Mouse (Mus musculus) right cerebral cortex, postnatal 14 days (tissue): ENCODE data around the gene Zfp978.
"Not testable (repeated sequence)": the region's sequence is repeated elsewhere in the genome, so short reads cannot be mapped to it uniquely, and the experiment has no call there.

ENCODE experiments used
- DNase-seq: peaks from one replicate; pipeline ENCODE4 v3.0.0; 2022

Gene Zfp978

DNA sequence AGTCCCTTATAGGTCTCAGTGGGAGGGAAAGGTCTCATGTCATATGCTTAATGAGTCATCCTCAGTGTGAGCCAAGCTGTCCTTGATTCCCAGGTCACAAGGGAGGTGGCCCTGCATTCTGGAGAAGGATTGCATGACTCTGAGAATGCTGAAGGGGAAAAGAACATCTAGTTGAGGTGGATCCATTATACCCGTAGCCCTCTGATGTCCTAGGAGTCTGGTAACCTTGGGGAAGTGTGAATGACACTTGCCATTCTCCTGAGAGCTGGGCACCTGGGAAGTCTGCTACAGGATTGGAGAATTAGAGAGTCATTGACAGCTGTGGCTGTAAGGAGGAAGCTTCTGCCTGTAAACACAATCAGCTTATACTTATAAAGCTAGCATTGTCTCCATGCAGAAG lies 55.3 kb downstream of the Zfp978 start:
- not testable (repeated sequence) for DNase-seq

DNA sequence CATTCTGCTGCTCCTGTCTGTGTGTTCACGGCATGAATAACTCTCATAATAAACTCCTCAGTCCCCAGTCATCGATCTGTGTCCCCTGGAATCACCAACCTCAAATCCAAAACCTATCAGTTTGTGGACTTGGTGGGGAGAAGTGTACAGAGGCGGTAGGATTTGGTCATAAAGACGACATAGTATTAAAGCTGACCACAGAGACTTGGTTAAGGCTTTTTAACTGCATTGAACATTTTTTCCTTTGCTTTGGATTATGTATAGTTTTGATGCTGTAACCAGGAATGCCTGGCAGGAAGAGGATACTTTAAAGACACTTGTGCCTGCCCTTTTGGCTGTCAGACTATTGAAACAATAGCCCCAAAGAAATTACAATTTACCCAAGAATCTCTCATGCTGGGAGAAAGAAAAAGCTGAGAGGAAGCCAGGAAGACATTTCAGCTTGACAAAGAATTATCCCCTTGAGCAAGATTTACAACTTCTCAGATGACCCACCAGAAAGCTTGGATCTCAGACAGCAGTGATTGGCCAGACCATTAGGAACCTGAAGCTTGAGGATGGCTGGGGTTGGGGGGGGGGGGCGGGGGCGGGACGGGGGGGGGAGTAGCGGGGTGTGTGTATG lies 56.2 kb downstream of the Zfp978 start:
- no peak for DNase-seq

DNA sequence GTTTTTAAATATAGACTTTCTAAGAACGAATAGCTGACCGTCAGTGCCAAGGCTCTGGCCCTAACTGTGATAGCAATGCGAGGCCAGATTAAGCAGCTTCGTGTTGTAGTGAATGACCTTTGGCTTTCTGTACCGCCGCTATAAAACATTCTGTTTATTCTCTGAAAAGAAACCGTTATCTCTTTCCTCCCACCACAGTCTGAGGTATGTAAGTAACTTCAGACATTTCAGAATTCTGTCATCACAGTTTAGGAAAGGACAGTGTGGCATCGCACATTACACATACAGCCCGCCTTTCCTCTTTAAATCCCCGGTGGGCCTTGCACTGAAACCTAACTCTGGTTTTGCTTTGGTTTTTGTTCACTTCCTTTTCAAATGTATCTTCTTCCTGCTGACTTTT lies 56.8 kb downstream of the Zfp978 start:
- no peak for DNase-seq

DNA sequence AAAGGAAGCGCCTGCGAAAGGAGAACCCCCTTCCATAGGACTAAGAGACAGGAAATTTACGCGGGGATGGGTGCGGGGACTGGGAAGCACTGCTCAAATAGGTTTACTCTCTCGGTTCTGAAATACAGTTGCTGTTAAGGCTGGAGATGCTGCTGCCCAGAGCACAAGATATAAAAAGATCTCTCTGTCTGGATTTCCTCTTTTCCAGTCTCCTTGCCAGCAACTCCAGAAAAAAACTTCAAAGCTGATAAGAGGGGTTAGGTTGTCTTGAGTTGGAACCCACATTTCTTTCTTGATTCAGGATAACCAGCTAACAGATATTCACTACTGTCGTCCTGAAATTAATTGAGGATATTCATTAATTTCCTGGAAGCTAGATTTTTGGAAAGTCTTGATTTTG lies 57.2 kb downstream of the Zfp978 start:
- DNase-seq = not testable (repeated sequence)

DNA sequence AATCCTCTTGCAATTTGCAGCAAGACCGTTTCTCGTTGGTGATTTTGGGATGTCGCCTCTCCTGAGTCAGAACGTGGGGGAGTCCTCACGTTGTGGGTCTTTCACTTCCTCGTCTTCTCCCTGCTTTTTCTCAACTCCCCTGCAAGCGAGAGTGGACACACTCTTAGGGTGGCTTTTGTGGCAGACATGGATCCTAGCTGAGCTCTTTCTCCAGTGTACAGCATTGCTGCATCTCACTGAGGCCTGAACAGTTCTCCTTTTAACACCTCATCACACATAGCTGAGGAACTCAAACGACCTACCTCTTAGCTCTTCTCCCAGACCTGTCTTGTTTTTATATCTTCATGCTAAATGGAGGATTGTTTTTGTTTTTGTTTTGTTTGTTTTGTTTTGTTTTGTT lies 58.1 kb downstream of the Zfp978 start:
- not testable (repeated sequence) for DNase-seq

GRCm38 (mm10) chr4:147419756-147420590 lies 58.9 kb downstream of the Zfp978 start:
- not testable (repeated sequence) for DNase-seq

DNA sequence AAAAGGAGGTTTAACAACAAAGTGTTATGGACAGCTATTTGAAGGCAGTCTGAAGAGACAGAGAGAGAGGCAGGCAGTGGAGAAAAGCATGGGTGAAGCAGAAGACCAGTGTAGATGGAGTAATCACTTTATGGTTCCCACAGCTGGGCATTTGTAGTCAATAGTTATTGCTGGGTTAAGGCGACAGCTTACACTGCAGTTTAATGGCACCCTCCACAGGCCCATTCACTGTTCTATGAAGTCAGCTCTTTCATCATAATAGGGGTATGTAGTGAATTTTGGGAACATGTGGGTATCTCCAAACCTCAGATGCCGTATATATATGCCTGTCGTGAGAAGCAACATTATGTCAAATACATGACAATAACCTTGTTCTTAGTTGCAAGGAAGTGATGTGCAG lies 59.7 kb downstream of the Zfp978 start:
- DNase-seq = no peak

GRCm38 (mm10) chr4:147421316-147421715 lies 60.2 kb downstream of the Zfp978 start:
- not testable (repeated sequence) for DNase-seq

DNA sequence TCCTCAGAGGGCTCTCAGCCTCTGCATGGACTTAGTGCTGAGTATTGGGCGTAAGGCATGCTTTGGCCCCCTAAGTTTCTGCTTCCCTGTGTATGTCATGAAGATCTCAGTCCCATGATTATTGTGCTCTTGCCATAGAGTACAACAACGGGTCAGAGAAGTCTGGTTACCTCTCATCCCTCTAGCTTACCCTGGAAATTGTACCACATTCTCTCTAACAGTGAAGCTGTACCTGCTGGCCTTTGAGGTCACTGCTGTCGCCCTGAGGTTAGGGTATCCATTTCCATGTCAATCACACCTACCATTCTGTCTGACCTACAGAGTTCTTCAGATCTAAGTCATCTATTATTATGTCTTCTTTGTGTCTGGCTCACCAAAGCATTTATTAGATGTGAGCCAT lies 62.0 kb downstream of the Zfp978 start:
- DNase-seq = no peak

DNA sequence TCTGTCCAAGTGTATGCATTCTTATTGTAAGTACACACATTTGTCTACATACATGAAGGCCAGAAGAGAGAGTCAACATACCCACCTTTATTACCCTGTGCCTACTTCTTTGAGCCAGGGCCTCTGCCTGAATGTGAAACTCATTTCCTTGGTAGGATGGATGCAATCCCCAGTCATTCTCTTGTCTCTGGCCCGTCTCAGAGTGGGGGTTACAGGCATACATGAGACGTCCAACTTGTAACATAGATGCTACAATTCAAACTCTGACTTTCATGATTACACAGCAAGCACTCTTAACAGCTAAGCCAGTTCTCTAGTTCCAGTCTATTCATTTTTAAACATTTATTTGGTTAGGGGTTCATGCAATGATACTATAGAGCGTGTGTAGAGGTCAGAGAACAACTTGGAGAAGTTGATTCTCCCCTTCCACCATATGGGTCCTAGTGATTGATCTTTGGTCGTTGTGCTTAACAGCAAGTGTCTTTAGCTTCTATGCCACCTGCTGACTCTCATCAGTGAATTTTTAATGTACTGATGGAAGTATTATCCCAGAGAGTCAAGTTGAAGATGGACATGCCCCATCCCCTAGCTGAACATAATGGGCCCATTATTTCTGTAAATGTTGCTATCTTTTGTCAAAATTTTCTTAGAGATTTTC lies 62.7 kb downstream of the Zfp978 start:
- DNase-seq = no peak

DNA sequence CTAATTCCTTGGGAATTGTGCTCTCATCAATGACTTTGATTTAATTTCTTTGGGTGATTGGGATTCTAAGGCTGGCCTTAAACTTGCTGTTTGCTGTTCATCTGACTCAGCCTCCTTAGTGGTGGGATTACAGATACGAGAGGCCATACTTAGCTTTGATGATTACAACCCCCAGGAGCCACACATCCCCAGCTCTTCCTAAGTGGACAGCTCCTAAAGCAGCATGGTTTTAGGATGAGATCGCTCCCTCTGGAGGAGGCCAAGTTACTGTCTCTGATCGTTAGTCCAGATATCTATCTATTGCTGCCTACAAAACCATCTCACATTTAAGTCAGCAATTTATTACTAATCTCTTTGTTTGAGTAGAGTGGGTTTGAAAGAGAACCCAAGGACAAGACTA lies 63.3 kb downstream of the Zfp978 start:
- DNase-seq = not testable (repeated sequence)

DNA sequence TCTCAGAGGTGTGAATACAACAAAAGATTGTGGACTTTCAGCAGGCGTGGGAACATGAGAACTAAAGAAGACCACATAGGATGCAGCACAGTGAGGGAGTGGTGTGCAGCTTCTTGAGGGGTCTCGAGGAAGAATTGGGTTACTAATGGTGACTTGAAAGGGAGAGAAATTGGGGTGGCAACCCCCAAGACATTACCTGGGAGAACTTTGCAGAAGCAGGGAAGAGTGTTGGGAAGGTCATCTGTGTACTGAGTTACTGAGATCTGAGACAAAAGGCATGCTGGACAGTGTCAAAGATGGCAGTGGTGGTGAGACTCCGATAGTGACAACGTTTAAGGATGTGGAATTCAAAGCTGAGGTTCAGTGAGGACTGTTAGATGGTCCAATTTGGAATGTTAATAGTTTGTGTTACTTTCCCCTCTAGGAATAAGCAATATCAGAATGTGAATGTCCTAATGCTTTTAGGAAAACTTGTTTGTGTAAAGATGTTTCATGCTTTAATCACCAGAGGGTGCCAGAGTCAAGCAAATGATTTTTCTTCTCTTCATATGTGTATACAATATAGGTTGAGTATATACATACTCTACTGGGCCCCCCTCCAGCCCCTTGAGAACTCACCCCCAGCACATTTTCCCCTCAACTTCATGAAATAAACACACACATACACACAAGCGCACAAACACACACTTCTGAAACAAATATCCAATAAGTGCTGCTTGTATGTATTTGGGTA lies 64.7 kb downstream of the Zfp978 start:
- not testable (repeated sequence) for DNase-seq

DNA sequence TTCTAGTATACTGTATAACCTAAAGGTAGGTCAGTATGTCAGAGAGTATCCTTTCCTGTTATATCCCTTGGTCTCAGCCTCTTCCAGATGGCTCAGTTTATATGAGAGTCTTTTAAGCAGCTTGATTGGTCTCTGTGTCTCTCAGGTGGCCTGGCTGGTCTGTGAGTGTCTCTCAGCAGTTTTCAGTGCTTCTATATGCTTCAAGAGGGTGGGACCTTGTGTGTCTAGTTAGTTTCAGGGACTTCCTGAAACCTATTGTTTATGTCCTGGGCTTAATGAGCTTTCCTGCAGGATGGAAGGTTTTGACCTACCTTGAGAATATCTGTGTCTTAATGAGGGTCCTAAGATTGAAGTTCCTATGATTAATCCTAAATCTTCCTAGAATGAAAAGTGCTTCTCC lies 69.5 kb downstream of the Zfp978 start:
- no peak for DNase-seq

DNA sequence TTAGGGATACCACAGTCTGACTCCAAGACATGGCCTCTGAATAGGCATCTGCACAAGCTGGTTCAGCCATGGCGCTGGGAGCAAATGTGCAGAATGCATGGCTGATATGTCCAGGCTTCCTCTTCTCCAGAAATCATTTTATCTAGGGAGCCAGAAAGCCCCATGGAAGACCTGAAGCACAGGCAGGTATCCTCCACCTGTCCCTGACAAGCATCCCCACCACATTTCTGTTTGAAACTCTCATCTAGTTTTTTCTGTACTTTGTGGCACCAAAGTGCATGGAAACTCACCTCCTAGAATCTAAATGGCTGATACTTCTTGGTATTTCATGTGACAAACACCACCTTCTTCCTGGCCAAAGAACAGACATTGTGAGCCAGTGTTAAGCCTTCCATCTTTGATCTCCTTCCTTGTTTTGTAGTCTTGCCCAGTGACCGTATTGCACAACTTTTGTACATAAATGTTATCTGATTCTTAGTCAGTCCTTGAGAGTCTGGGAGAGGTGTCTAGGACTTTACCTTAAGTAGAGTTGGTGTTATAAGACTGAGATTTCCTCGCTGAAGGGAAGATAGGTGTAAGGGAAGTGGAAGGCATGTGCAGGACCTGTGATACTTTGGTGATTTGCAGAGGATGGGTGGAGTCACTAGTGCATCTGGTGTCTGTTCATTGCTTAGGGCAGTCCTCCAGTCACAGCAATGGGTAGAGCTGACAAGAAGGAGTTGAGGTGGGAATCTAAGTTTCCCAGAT lies 70.8 kb downstream of the Zfp978 start:
- not testable (repeated sequence) for DNase-seq

GRCm38 (mm10) chr4:147432443-147432790 lies 71.3 kb downstream of the Zfp978 start:
- DNase-seq = no peak

DNA sequence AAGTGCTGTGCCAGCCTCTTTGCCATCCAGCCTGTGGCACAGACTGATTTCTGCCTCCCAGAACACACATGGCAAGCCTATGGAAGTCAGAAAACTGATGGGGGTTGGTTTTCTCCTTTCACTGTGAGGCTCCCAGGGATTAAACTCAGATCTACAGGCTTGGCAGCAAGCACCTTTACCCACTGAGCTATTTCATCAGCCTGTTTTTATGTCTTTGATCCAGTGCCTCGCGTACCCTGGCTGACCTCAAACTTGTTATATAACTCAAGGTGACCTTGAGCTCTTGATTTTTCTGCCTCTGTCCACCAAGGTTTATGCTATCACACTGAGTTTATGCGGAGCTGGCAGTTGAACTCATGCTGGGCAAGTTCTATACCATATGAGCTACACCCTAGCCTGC lies 71.9 kb downstream of the Zfp978 start:
- no peak for DNase-seq

DNA sequence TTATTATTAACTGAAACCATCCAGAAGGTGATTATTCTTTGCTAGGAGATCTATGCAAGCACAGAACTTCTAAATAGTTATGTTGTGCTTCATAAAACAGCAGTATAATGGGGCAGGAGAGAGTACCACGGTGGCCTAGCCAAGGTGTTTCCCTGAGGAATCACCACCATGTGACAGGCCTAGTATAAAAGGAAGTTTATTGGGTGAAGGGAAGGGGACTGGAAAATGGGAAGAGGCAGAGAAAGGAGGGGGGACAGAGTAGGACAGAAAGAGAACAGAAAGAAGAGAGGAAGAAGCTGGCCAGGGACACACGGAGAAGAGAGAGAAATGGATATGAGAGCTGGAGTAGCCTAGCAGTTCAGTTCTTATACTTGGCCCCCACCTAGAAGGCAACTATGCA lies 72.8 kb downstream of the Zfp978 start:
- DNase-seq = no peak
